Mouse (Mus musculus) lung, postnatal 25 days (tissue): ENCODE data around the gene As3mt.

Experiments
- DNase-seq: peaks from one replicate; pipeline ENCODE4 v3.0.0; 2022; ENCODE audit warnings: low spot score

Gene As3mt

GRCm38 (mm10) chr19:46784502-46784901 lies 77.2 kb downstream of the As3mt start:
- DNase-seq: peak; percentile 33

GRCm38 (mm10) chr19:46785633-46786032 lies 78.4 kb downstream of the As3mt start:
- no peak for DNase-seq

- no peak for DNase-seq
These were observed 82.5 kb downstream of the As3mt start for GRCm38 (mm10) chr19:46789782-46790181.
